Mouse (Mus musculus): ENCODE data around the gene Mast4. TPM values are rescaled to one million over a fixed set of nuclear protein-coding genes. Genes with fewer than 3 reads are reported as not detected.

Gene Mast4
- total RNA-seq, 2 experiments from 2014 or later, result 45.9 to 49.2 TPM

GRCm38 (mm10) chr13:102856821-102857538 is 477.3 kb downstream of the Mast4 start:
- DNase-seq, result no peak
- intact Hi-C loops (cut with DNase I), result no loop called here

- intact Hi-C loops (cut with DNase I), result no loop called here
- DNase-seq, result no peak
Measured at GRCm38 (mm10) chr13:102852865-102853264, 481.4 kb downstream of the Mast4 start.

GRCm38 (mm10) chr13:102851253-102851652 is 483.0 kb downstream of the Mast4 start:
- DNase-seq, result no peak
- intact Hi-C loops (cut with DNase I), result no loop called here

- intact Hi-C loops (cut with DNase I), result no loop called here
- no peak for DNase-seq
Measured at GRCm38 (mm10) chr13:102850594-102850993, 483.7 kb downstream of the Mast4 start.

GRCm38 (mm10) chr13:102849068-102849467 is 485.2 kb downstream of the Mast4 start:
- intact Hi-C loops (cut with DNase I), result no loop called here
- no peak for DNase-seq

GRCm38 (mm10) chr13:102846473-102846872 is 487.8 kb downstream of the Mast4 start:
- intact Hi-C loops (cut with DNase I), result no loop called here
- DNase-seq, result no peak

GRCm38 (mm10) chr13:102842715-102843114 is 491.6 kb downstream of the Mast4 start:
- intact Hi-C loops (cut with DNase I), result no loop called here
- no peak for DNase-seq

- intact Hi-C loops (cut with DNase I), result no loop called here
- DNase-seq, result no peak
Measured at GRCm38 (mm10) chr13:102842237-102842636, 492.1 kb downstream of the Mast4 start.

GRCm38 (mm10) chr13:102839741-102840482 is 494.4 kb downstream of the Mast4 start:
- intact Hi-C loops (cut with DNase I), result no loop called here
- DNase-seq, result no peak

- intact Hi-C loops (cut with DNase I), result no loop called here
- DNase-seq, result no peak
Measured at GRCm38 (mm10) chr13:102837427-102837826, 496.9 kb downstream of the Mast4 start.

GRCm38 (mm10) chr13:102835336-102835735 is 499.0 kb downstream of the Mast4 start:
- intact Hi-C loops (cut with DNase I), result no loop called here

GRCm38 (mm10) chr13:102818287-102818686 is 516.0 kb downstream of the Mast4 start:
- intact Hi-C loops (cut with DNase I), result no loop called here
- no peak for DNase-seq

More at GRCm38 (mm10) chr13:102835336-102835735, 499.0 kb downstream of the Mast4 start:
- no peak for DNase-seq

GRCm38 (mm10) chr13:102816689-102817088 is 517.6 kb downstream of the Mast4 start:
- DNase-seq, result no peak
- intact Hi-C loops (cut with DNase I), result no loop called here

- intact Hi-C loops (cut with DNase I), result no loop called here
- DNase-seq, result no peak
Measured at GRCm38 (mm10) chr13:102815158-102815557, 519.1 kb downstream of the Mast4 start.

- intact Hi-C loops (cut with DNase I), result loop anchor here (5.0 kb wide), 1 partner anchor 96 kb away; no protein-coding TSS in a partner anchor
- DNase-seq, result peak; percentile 35 to 54
Measured at GRCm38 (mm10) chr13:102811129-102811832, 523.0 kb downstream of the Mast4 start.

GRCm38 (mm10) chr13:102806652-102807051 is 527.6 kb downstream of the Mast4 start:
- no peak for DNase-seq
- intact Hi-C loops (cut with DNase I), result no loop called here

GRCm38 (mm10) chr13:102805190-102805589 is 529.1 kb downstream of the Mast4 start:
- intact Hi-C loops (cut with DNase I), result no loop called here
- no peak for DNase-seq

- no peak for DNase-seq
- intact Hi-C loops (cut with DNase I), result no loop called here
Measured at GRCm38 (mm10) chr13:102803206-102803605, 531.1 kb downstream of the Mast4 start.

- intact Hi-C loops (cut with DNase I), result no loop called here
Measured at GRCm38 (mm10) chr13:102792157-102792556, 542.1 kb downstream of the Mast4 start.

GRCm38 (mm10) chr13:102790601-102791155 is 543.6 kb downstream of the Mast4 start:
- DNase-seq, result no peak
- intact Hi-C loops (cut with DNase I), result no loop called here

More at GRCm38 (mm10) chr13:102792157-102792556, 542.1 kb downstream of the Mast4 start:
- no peak for DNase-seq
